Mouse (Mus musculus): ENCODE data around the gene Vmn2r6. TPM values are rescaled to one million over a fixed set of nuclear protein-coding genes. Genes with fewer than 3 reads are reported as not detected.
"Not testable (repeated sequence)": the region's sequence is repeated elsewhere in the genome, so short reads cannot be mapped to it uniquely, and the experiment has no call there.

The Vmn2r6 gene
- not detected in 2 replicates for polyA plus RNA-seq (2012; rRNA removed)

GRCm38 (mm10) chr3:64565730-64566129 is at the start of gene Vmn2r6:
TSS of gene Vmn2r6 (minus strand) at chr3:64565830.
- 73% methylated on average over 2 of the region's 2 CpGs for WGBS
- H3K4me1 ChIP-seq (ENCODE audit: control insufficient read depth, insufficient read depth, insufficient read length); H3K27ac ChIP-seq (ENCODE audit: insufficient read depth, low read length); H3K36me3 ChIP-seq (ENCODE audit: control insufficient read depth, insufficient read depth, low read length); H3K4me3 ChIP-seq (ENCODE audit: extremely low read depth, insufficient read depth, insufficient read length); H3K27me3 ChIP-seq (ENCODE audit: control insufficient read depth, insufficient read depth, low read length); DNase-seq (ENCODE audit: low read depth in 1 of 2, low spot score in 2 of 2): not testable (repeated sequence)

GRCm38 (mm10) chr3:64587618-64588017 is 22.0 kb upstream of the Vmn2r6 start:
- H3K27ac ChIP-seq (ENCODE audit: insufficient read depth, low read length) = no peak overlapping the region
- H3K36me3 ChIP-seq (ENCODE audit: control insufficient read depth, insufficient read depth, low read length) = no peaks in the 10 kb centered on the region
- TF ChIP-seq POLR2A (IDR thresholded peaks at IDR 0.05; ENCODE audit: low read depth, low read length) = no peak
- TF ChIP-seq CTCF (IDR thresholded peaks at IDR 0.05; ENCODE audit: extremely low read depth, insufficient read depth, insufficient read length, insufficient replicate concordance) = no peak
- H3K27me3 ChIP-seq (ENCODE audit: control insufficient read depth, insufficient read depth, low read length) = no peaks in the 10 kb centered on the region
- H3K4me3 ChIP-seq (ENCODE audit: extremely low read depth, insufficient read depth, insufficient read length) = no peak overlapping the region
- WGBS = 69% methylated on average over 9 of the region's 9 CpGs
- no peaks in the 10 kb centered on the region for H3K4me1 ChIP-seq (ENCODE audit: control insufficient read depth, insufficient read depth, insufficient read length)
- DNase-seq (ENCODE audit: low read depth in 1 of 2, low spot score in 2 of 2) = no peak

- H3K4me1 ChIP-seq (ENCODE audit: control insufficient read depth, insufficient read depth, insufficient read length); H3K36me3 ChIP-seq (ENCODE audit: control insufficient read depth, insufficient read depth, low read length); DNase-seq (ENCODE audit: low read depth in 1 of 2, low spot score in 2 of 2); H3K4me3 ChIP-seq (ENCODE audit: extremely low read depth, insufficient read depth, insufficient read length); H3K27me3 ChIP-seq (ENCODE audit: control insufficient read depth, insufficient read depth, low read length); H3K27ac ChIP-seq (ENCODE audit: insufficient read depth, low read length): not testable (repeated sequence)
- WGBS = 10% methylated on average over 2 of the region's 2 CpGs
Observed at GRCm38 (mm10) chr3:64568793-64569192, 3.2 kb upstream of the Vmn2r6 start.

GRCm38 (mm10) chr3:64523585-64523984 is 42.0 kb downstream of the Vmn2r6 start:
- H3K4me1 ChIP-seq (ENCODE audit: control insufficient read depth, insufficient read depth, insufficient read length); H3K27me3 ChIP-seq (ENCODE audit: control insufficient read depth, insufficient read depth, low read length); DNase-seq (ENCODE audit: low read depth in 1 of 2, low spot score in 2 of 2); H3K4me3 ChIP-seq (ENCODE audit: extremely low read depth, insufficient read depth, insufficient read length); H3K27ac ChIP-seq (ENCODE audit: insufficient read depth, low read length); H3K36me3 ChIP-seq (ENCODE audit: control insufficient read depth, insufficient read depth, low read length): not testable (repeated sequence)
- 74% methylated on average over 1 of the region's 1 CpGs for WGBS

- H3K27me3 ChIP-seq (ENCODE audit: control insufficient read depth, insufficient read depth, low read length); DNase-seq (ENCODE audit: low read depth in 1 of 2, low spot score in 2 of 2); H3K27ac ChIP-seq (ENCODE audit: insufficient read depth, low read length); H3K4me3 ChIP-seq (ENCODE audit: extremely low read depth, insufficient read depth, insufficient read length); H3K4me1 ChIP-seq (ENCODE audit: control insufficient read depth, insufficient read depth, insufficient read length); H3K36me3 ChIP-seq (ENCODE audit: control insufficient read depth, insufficient read depth, low read length): not testable (repeated sequence)
- WGBS = 82% methylated on average over 1 of the region's 2 CpGs
Observed at GRCm38 (mm10) chr3:64509742-64510141, 55.9 kb downstream of the Vmn2r6 start, which contains the start of gene Vmn2r5. TSS of gene Vmn2r5 (minus strand) at chr3:64509842.

Other genes with a start within 250 kb of the Vmn2r6 start
- gene Vmn2r4, start 150.5 kb downstream of the Vmn2r6 start, polyA plus RNA-seq (2012; rRNA removed) = not detected in 2 replicates
- not detected in 2 replicates for gene Vmn2r5, start 56.0 kb downstream of the Vmn2r6 start, polyA plus RNA-seq (2012; rRNA removed)

Data from spleen, adult 2 months (tissue).